Mouse (Mus musculus) ES-E14 (cell line): Measurements from ENCODE around the gene Mdm2. TPM values are rescaled to one million over a fixed set of nuclear protein-coding genes. Genes with fewer than 3 reads are reported as not detected.

Experiments used
- DNase-seq: peaks from one replicate; pipeline ENCODE4 v3.0.0-alpha.2; 2013; ENCODE audit warnings: low read depth, low spot score
- H3K27ac ChIP-seq: 2 replicates; pipeline ENCODE4 v1.5.1; 2012; ENCODE audit warnings: low read depth, mild to moderate bottlenecking, low read length, moderate library complexity, mixed read lengths; ENCODE audit not compliant: poor library complexity, insufficient read depth, severe bottlenecking
- H3K36me3 ChIP-seq: 2 replicates; pipeline ENCODE4 v1.6.1; 2012; ENCODE audit warnings: mild to moderate bottlenecking, low read length, moderate library complexity, mixed read lengths; ENCODE audit not compliant: control insufficient read depth, poor library complexity, insufficient read depth, severe bottlenecking
- H3K4me1 ChIP-seq, 2 experiments: fragments of 150-350 bp in 1 of 2; sonication (generic) in 1 of 2; 2 replicates each; pipeline ENCODE4 v1.6.1; 2012; ENCODE audit warnings: low read length in 2 of 2, mild to moderate bottlenecking in 1 of 2, mixed read lengths in 1 of 2; ENCODE audit not compliant: control insufficient read depth in 2 of 2, insufficient read depth in 2 of 2, poor library complexity in 1 of 2
- H3K4me3 ChIP-seq, 2 experiments: fragments of 150-350 bp in 1 of 2; sonication (generic) in 1 of 2; 2 replicates each; pipeline ENCODE4 v1.5.1; 2012; ENCODE audit warnings: low read length in 2 of 2, low read depth in 1 of 2, mild to moderate bottlenecking in 1 of 2, mixed read lengths in 1 of 2; ENCODE audit not compliant: insufficient read depth in 1 of 2, poor library complexity in 1 of 2, severe bottlenecking in 1 of 2
- H3K9ac ChIP-seq: 2 replicates; pipeline ENCODE4 v1.6.1; 2012; ENCODE audit warnings: low read depth, mild to moderate bottlenecking, low read length, mixed read lengths; ENCODE audit not compliant: poor library complexity, insufficient read depth, severe bottlenecking
- H3K9me3 ChIP-seq: fragments of 150-350 bp; sonication (generic); 2 replicates; pipeline ENCODE4 v1.6.1; 2012; ENCODE audit warnings: low read depth, mild to moderate bottlenecking, low read length; ENCODE audit not compliant: control insufficient read depth, insufficient read depth
- CHD2 ChIP-seq: IDR thresholded peaks from 2 replicates; pipeline ENCODE4 v1.6.1; 2014; ENCODE audit warnings: mild to moderate bottlenecking, low read depth, low read length, inconsistent platforms
- HCFC1 ChIP-seq: IDR thresholded peaks from 2 replicates; pipeline ENCODE4 v1.6.1; 2012; ENCODE audit warnings: low read length, inconsistent platforms, borderline replicate concordance; ENCODE audit not compliant: insufficient read depth
- MAFK ChIP-seq: IDR thresholded peaks from 2 replicates; pipeline ENCODE4 v1.6.1; 2014; ENCODE audit warnings: mild to moderate bottlenecking, low read depth, low read length, inconsistent platforms; ENCODE audit not compliant: insufficient read depth
- ZC3H11A ChIP-seq: IDR thresholded peaks from 2 replicates; pipeline ENCODE4 v1.6.1; 2012; ENCODE audit warnings: low read depth, mild to moderate bottlenecking, inconsistent platforms, low read length, borderline replicate concordance
- ZNF384 ChIP-seq: IDR thresholded peaks from 2 replicates; pipeline ENCODE4 v1.6.1; 2012; ENCODE audit warnings: low read depth, low read length, inconsistent platforms
- in situ Hi-C, 2 experiments: fragments of 600-800 bp; cut with MboI; formaldehyde crosslinking; loops; one replicate each; pipeline ENCODE4 v1.15.1; 2025; ENCODE audit warnings: low sequenced_read_pairs in 2 of 2, inconsistent platforms in 1 of 2; ENCODE audit not compliant: unreplicated experiment in 2 of 2
- total RNA-seq: library from RNA; depleted of rRNA; stranded (reverse); fragments of 300-350 nt; gene quantifications from 2 replicates; pipeline ENCODE4 v1.2.3, GENCODE M21; 2012

Gene Mdm2
- total RNA-seq, 1 experiment: 178 TPM

GRCm38 (mm10) chr10:117679963-117680473, 30.5 kb downstream of the Mdm2 start:
- no peak overlapping the region for H3K9ac ChIP-seq
- DNase-seq: no peak
- H3K4me3 ChIP-seq: no peak overlapping the region
- in situ Hi-C loops: loop anchor here (5.0 to 10.0 kb wide), 2 partner anchors 223 to 225 kb away; no protein-coding TSS in a partner anchor
- peaks cover 0 to 10% of the 10 kb centered on the region in 2 experiments; a peak in 2 of 4 replicates for H3K4me1 ChIP-seq
- no peaks in the 10 kb centered on the region for H3K9me3 ChIP-seq
- no peak overlapping the region for H3K27ac ChIP-seq
- no peaks in the 10 kb centered on the region for H3K36me3 ChIP-seq
- TF ChIP-seq MAFK (no peak), ZC3H11A (no peak), HCFC1 (no peak), CHD2 (no peak), ZNF384 (no peak)

- H3K9me3 ChIP-seq: no peaks in the 10 kb centered on the region
- TF ChIP-seq ZNF384: no peak
- no peak for TF ChIP-seq MAFK
- TF ChIP-seq HCFC1: no peak
- no peak for TF ChIP-seq ZC3H11A
- TF ChIP-seq CHD2: no peak
- DNase-seq: no peak
- no peak overlapping the region for H3K4me3 ChIP-seq
- no peaks in the 10 kb centered on the region for H3K36me3 ChIP-seq
- no peak overlapping the region for H3K27ac ChIP-seq
- no peak overlapping the region for H3K9ac ChIP-seq
- H3K4me1 ChIP-seq: peaks cover 0 to 10% of the 10 kb centered on the region in 2 experiments; a peak in 2 of 4 replicates
- in situ Hi-C loops: loop anchor here (5.0 to 10.0 kb wide), 2 partner anchors 222 to 224 kb away; no protein-coding TSS in a partner anchor
These were observed 31.4 kb downstream of the Mdm2 start for GRCm38 (mm10) chr10:117679029-117679686.

- DNase-seq: no peak
- no peaks in the 10 kb centered on the region for H3K36me3 ChIP-seq
- no peak overlapping the region for H3K27ac ChIP-seq
- H3K9me3 ChIP-seq: no peaks in the 10 kb centered on the region
- in situ Hi-C loops: loop anchor here (5.0 to 10.0 kb wide), 2 partner anchors 221 to 224 kb away; no protein-coding TSS in a partner anchor
- H3K9ac ChIP-seq: no peak overlapping the region
- peaks cover 0 to 3% of the 10 kb centered on the region in 2 experiments; a peak in 2 of 4 replicates for H3K4me1 ChIP-seq
- no peak for TF ChIP-seq MAFK
- TF ChIP-seq CHD2: no peak
- TF ChIP-seq ZC3H11A: no peak
- TF ChIP-seq ZNF384: no peak
- TF ChIP-seq HCFC1: no peak
- no peak overlapping the region for H3K4me3 ChIP-seq
These were observed 32.2 kb downstream of the Mdm2 start for GRCm38 (mm10) chr10:117678357-117678756.

GRCm38 (mm10) chr10:117677494-117678236, 32.9 kb downstream of the Mdm2 start:
- no peak overlapping the region for H3K27ac ChIP-seq
- H3K36me3 ChIP-seq: no peaks in the 10 kb centered on the region
- no peak overlapping the region for H3K9ac ChIP-seq
- H3K4me1 ChIP-seq: no peaks in the 10 kb centered on the region
- TF ChIP-seq MAFK (no peak), ZNF384 (no peak), CHD2 (no peak), HCFC1 (no peak), ZC3H11A (no peak)
- no peak overlapping the region for H3K4me3 ChIP-seq
- in situ Hi-C loops: loop anchor here (5.0 to 10.0 kb wide), 2 partner anchors 220 to 223 kb away; no protein-coding TSS in a partner anchor
- no peak for DNase-seq
- no peaks in the 10 kb centered on the region for H3K9me3 ChIP-seq
